Mouse (Mus musculus) erythroblast, embryonic 14.5 days (primary cell): ENCODE data around the gene Uspl1.

Source experiments
- GATA1 ChIP-seq: IDR thresholded peaks from 2 replicates; pipeline ENCODE4 v1.6.1; 2012; ENCODE audit warnings: low read length, inconsistent platforms, mixed read lengths
- TAL1 ChIP-seq: IDR thresholded peaks from 3 replicates; pipeline ENCODE4 v1.6.1; 2012; ENCODE audit warnings: low read length, inconsistent platforms, mixed read lengths

DNA sequence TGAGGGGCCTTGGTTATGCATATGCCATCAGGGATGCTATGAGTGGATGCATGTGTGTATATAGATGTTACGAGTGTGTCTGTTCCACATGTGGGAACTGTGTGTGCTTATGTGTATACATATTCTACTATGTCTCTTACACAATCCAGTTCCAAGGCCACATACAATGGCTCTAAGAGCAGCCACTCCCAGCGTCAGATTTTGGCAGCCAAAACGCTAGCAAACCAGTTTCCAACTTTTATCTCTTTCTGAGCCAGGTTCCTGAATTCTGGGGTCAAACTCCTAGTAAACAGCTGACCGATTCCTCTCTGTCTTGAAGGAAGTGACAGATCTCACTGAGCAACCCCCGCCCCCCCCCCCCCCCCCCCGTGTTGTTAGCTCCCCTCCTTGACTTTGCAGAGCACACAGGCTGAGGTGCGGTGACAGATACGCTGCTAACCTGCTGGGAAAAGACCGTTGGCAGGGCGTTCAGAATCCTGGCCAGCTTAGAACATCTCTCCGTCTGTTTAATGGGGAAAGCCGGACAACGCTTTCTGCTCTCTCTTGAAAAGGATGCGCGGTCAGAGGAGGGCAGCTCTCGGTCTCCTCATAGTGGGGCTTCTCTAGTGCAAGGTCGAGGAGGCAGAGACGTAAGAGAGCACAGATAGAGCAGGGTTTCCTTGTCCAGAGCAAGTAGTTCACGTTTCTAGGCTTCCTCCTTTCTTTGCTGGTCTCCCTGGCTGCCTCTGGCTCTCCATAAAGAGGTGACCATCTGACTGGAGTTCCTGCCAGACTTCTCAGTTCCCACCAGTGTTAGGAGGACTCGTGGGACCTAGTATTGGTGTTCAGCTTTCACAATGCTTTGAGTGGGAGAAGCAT lies 63.1 kb downstream of the Uspl1 start:
- TF ChIP-seq GATA1 (no peak), TAL1 (no peak)
